Mouse (Mus musculus): ENCODE results near the gene Usp36. TPM values are rescaled to one million over a fixed set of nuclear protein-coding genes. Genes with fewer than 3 reads are reported as not detected.

Usp36 gene
- polyA plus RNA-seq, 1 experiment from 2014 or later: 11.6 TPM

GRCm38 (mm10) chr11:118266666-118267046 is 23.4 kb downstream of the Usp36 start:
- peaks cover 89% of the 10 kb centered on the region for H3K36me3 ChIP-seq
- H3K27ac ChIP-seq: no peak overlapping the region
- H3K4me1 ChIP-seq (replicated peaks): no peaks in the 10 kb centered on the region
- H3K4me3 ChIP-seq: no peak overlapping the region
- H3K9ac ChIP-seq: no peak overlapping the region
- WGBS: 91% methylated on average over 7 of the region's 7 CpGs
- no peaks in the 10 kb centered on the region for H3K27me3 ChIP-seq
- ATAC-seq (replicated peaks; ENCODE audit: insufficient number of reproducible peaks, insufficient read depth, low FRiP score, low read depth): no peak
- H3K4me2 ChIP-seq: no peak overlapping the region
- no peaks in the 10 kb centered on the region for H3K9me3 ChIP-seq (replicated peaks)

GRCm38 (mm10) chr11:118266044-118266665 is 23.9 kb downstream of the Usp36 start:
- H3K4me1 ChIP-seq (replicated peaks): no peaks in the 10 kb centered on the region
- no peak overlapping the region for H3K4me2 ChIP-seq
- peaks cover 88% of the 10 kb centered on the region for H3K36me3 ChIP-seq
- 87% methylated on average over 10 of the region's 10 CpGs for WGBS
- no peaks in the 10 kb centered on the region for H3K9me3 ChIP-seq (replicated peaks)
- no peak overlapping the region for H3K27ac ChIP-seq
- no peak overlapping the region for H3K9ac ChIP-seq
- ATAC-seq (replicated peaks; ENCODE audit: insufficient number of reproducible peaks, insufficient read depth, low FRiP score, low read depth): no peak
- H3K4me3 ChIP-seq: no peak overlapping the region
- H3K27me3 ChIP-seq: no peaks in the 10 kb centered on the region

- ATAC-seq (replicated peaks; ENCODE audit: insufficient number of reproducible peaks, insufficient read depth, low FRiP score, low read depth): no peak
- peaks cover 90% of the 10 kb centered on the region for H3K36me3 ChIP-seq
- 77% methylated on average over 11 of the region's 11 CpGs for WGBS
- no peak overlapping the region for H3K27ac ChIP-seq
- no peaks in the 10 kb centered on the region for H3K27me3 ChIP-seq
- H3K4me3 ChIP-seq: no peak overlapping the region
- no peaks in the 10 kb centered on the region for H3K4me1 ChIP-seq (replicated peaks)
- H3K4me2 ChIP-seq: no peak overlapping the region
- no peaks in the 10 kb centered on the region for H3K9me3 ChIP-seq (replicated peaks)
- no peak overlapping the region for H3K9ac ChIP-seq
Observed at GRCm38 (mm10) chr11:118265621-118266020, 24.4 kb downstream of the Usp36 start.

- H3K4me1 ChIP-seq (replicated peaks): no peaks in the 10 kb centered on the region
- H3K27me3 ChIP-seq: no peaks in the 10 kb centered on the region
- no peak overlapping the region for H3K4me2 ChIP-seq
- H3K9ac ChIP-seq: no peak overlapping the region
- WGBS: 93% methylated on average over 5 of the region's 5 CpGs
- H3K9me3 ChIP-seq (replicated peaks): no peaks in the 10 kb centered on the region
- peaks cover 89% of the 10 kb centered on the region for H3K36me3 ChIP-seq
- no peak for ATAC-seq (replicated peaks; ENCODE audit: insufficient number of reproducible peaks, insufficient read depth, low FRiP score, low read depth)
- H3K27ac ChIP-seq: no peak overlapping the region
- H3K4me3 ChIP-seq: no peak overlapping the region
Observed at GRCm38 (mm10) chr11:118263146-118263545, 26.9 kb downstream of the Usp36 start.

- no peak overlapping the region for H3K27ac ChIP-seq
- 73% methylated on average over 8 of the region's 8 CpGs for WGBS
- no peak overlapping the region for H3K4me2 ChIP-seq
- H3K27me3 ChIP-seq: no peaks in the 10 kb centered on the region
- ATAC-seq (replicated peaks; ENCODE audit: insufficient number of reproducible peaks, insufficient read depth, low FRiP score, low read depth): no peak
- peaks cover 8% of the 10 kb centered on the region; the same call in 1 of the 2 replicates for H3K4me1 ChIP-seq (replicated peaks)
- no peak overlapping the region for H3K9ac ChIP-seq
- no peak overlapping the region for H3K4me3 ChIP-seq
- no peaks in the 10 kb centered on the region for H3K9me3 ChIP-seq (replicated peaks)
- H3K36me3 ChIP-seq: peaks cover 76% of the 10 kb centered on the region
Observed at GRCm38 (mm10) chr11:118260081-118260480, 30.0 kb downstream of the Usp36 start.

GRCm38 (mm10) chr11:118259580-118259979 is 30.5 kb downstream of the Usp36 start:
- Histone ChIP-seq H3K4me1 (replicated peaks) (peaks cover 11% of the 10 kb centered on the region), H3K27me3 (no peaks in the 10 kb centered on the region), H3K36me3 (peaks cover 71% of the 10 kb centered on the region), H3K27ac (no peak overlapping the region), H3K9me3 (replicated peaks) (no peaks in the 10 kb centered on the region), H3K4me2 (no peak overlapping the region), H3K4me3 (no peak overlapping the region), H3K9ac (no peak overlapping the region)
- WGBS: 96% methylated on average over 8 of the region's 8 CpGs
- ATAC-seq (replicated peaks; ENCODE audit: insufficient number of reproducible peaks, insufficient read depth, low FRiP score, low read depth): no peak

- 0 out of 2 replicates have a peak overlapping the region, but pooled peaks have one; percentile 28 for H3K27ac ChIP-seq
- no peak overlapping the region for H3K4me3 ChIP-seq
- peaks cover 40% of the 10 kb centered on the region for H3K36me3 ChIP-seq
- WGBS: 75% methylated on average over 7 of the region's 7 CpGs
- no peak overlapping the region for H3K4me2 ChIP-seq
- H3K9ac ChIP-seq: no peak overlapping the region
- no peaks in the 10 kb centered on the region for H3K27me3 ChIP-seq
- no peaks in the 10 kb centered on the region for H3K9me3 ChIP-seq (replicated peaks)
- ATAC-seq (replicated peaks; ENCODE audit: insufficient number of reproducible peaks, insufficient read depth, low FRiP score, low read depth): no peak; the same call in 1 of the 2 replicates
- peaks cover 26% of the 10 kb centered on the region for H3K4me1 ChIP-seq (replicated peaks)
Observed at GRCm38 (mm10) chr11:118256371-118256770, 33.7 kb downstream of the Usp36 start.

- Histone ChIP-seq H3K36me3 (peaks cover 21% of the 10 kb centered on the region; the same call in 1 of the 2 replicates), H3K27ac (peak overlapping the region; percentile 66), H3K27me3 (no peaks in the 10 kb centered on the region), H3K9me3 (replicated peaks) (no peaks in the 10 kb centered on the region), H3K9ac (no peak overlapping the region), H3K4me3 (no peak overlapping the region), H3K4me2 (no peak overlapping the region), H3K4me1 (replicated peaks) (peaks cover 30% of the 10 kb centered on the region)
- no peak for ATAC-seq (replicated peaks; ENCODE audit: insufficient number of reproducible peaks, insufficient read depth, low FRiP score, low read depth)
- 54% methylated on average over 15 of the region's 15 CpGs for WGBS
Observed at GRCm38 (mm10) chr11:118254159-118254951, 35.7 kb downstream of the Usp36 start.

- no peak for ATAC-seq (replicated peaks; ENCODE audit: insufficient number of reproducible peaks, insufficient read depth, low FRiP score, low read depth)
- no peaks in the 10 kb centered on the region for H3K27me3 ChIP-seq
Observed at GRCm38 (mm10) chr11:118253447-118254158, 36.4 kb downstream of the Usp36 start.

GRCm38 (mm10) chr11:118249012-118249383 is 41.0 kb downstream of the Usp36 start:
- Histone ChIP-seq H3K4me1 (replicated peaks) (peaks cover 38% of the 10 kb centered on the region), H3K27ac (peak overlapping the region; percentile 96), H3K9ac (peak overlapping the region; percentile 51), H3K4me3 (peak overlapping the region; percentile 67), H3K4me2 (peak overlapping the region; percentile 66), H3K36me3 (no peaks in the 10 kb centered on the region), H3K27me3 (no peaks in the 10 kb centered on the region), H3K9me3 (replicated peaks) (no peaks in the 10 kb centered on the region)
- peak; percentile 10; the same call in 1 of the 2 replicates for ATAC-seq (replicated peaks; ENCODE audit: insufficient number of reproducible peaks, insufficient read depth, low FRiP score, low read depth)
- 2% methylated on average over 5 of the region's 5 CpGs for WGBS

More at GRCm38 (mm10) chr11:118253447-118254158, 36.4 kb downstream of the Usp36 start:
- Histone ChIP-seq H3K4me1 (replicated peaks) (peaks cover 36% of the 10 kb centered on the region), H3K9ac (no peak overlapping the region), H3K27ac (peak overlapping the region; percentile 66), H3K4me3 (no peak overlapping the region), H3K36me3 (peaks cover 13% of the 10 kb centered on the region; the same call in 1 of the 2 replicates), H3K4me2 (no peak overlapping the region), H3K9me3 (replicated peaks) (no peaks in the 10 kb centered on the region)
- WGBS: 88% methylated on average over 7 of the region's 7 CpGs
